Mouse (Mus musculus) spleen, postnatal 4 days (tissue): ENCODE results near the gene Ptpn18.
"Not testable (repeated sequence)": the region's sequence is repeated elsewhere in the genome, so short reads cannot be mapped to it uniquely, and the experiment has no call there.

ENCODE experiments used
- DNase-seq, 2 experiments: peaks; one replicate each; pipeline ENCODE4 v3.0.0; 2022; ENCODE audit warnings: low spot score in 2 of 2

Gene Ptpn18

GRCm38 (mm10) chr1:34459284-34460060 lies at the start of gene Ptpn18:
Gene Ptpn18 (plus strand): TSS chr1:34459762.
- DNase-seq, result peak; percentile 89 to 96

DNA sequence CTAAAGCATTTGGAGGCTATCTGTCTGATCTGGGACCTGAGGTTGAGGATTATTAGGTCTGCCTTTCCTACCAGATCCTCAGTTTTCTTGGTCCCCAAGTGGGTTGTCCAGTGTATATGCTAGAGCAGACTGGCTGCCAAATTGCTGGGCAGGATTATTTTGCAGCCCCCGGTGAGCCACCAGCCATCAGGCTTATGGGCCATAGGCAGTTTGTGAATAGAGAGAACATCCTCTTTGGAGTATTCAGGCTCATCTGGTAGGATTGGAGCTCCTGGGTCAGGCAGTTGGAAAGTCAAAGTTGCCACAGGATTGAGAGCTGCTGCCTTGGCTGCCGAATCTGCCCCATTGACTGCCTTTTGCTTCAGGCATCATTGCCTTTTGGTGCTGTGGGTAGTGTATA lies 31.1 kb upstream of the Ptpn18 start:
- peak in 1 of 2 experiments; percentile 33 for DNase-seq

- no peak for DNase-seq
Observed at GRCm38 (mm10) chr1:34429281-34429680, 30.3 kb upstream of the Ptpn18 start.

- no peak for DNase-seq
Observed at GRCm38 (mm10) chr1:34430981-34431380, 28.6 kb upstream of the Ptpn18 start.

DNA sequence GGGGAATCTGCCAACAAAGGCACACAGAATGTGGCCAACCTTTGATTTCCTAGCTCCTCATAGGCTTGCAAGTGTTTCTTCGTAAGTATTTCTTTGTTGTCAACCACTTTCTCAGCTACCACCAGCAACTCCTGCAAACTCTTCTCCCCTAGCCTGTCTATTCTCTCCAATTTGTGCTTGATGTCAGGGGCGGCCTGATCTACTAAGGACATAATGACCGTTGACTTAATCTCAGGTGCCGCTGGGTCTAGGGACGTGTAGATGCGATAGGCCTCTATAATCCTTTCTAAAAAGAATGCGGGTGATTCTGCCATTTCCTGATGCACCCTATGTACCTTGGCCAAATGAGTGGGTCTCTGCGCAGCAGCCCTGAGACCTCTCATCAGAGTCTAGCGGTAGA lies 28.1 kb upstream of the Ptpn18 start:
- DNase-seq, result no peak

DNA sequence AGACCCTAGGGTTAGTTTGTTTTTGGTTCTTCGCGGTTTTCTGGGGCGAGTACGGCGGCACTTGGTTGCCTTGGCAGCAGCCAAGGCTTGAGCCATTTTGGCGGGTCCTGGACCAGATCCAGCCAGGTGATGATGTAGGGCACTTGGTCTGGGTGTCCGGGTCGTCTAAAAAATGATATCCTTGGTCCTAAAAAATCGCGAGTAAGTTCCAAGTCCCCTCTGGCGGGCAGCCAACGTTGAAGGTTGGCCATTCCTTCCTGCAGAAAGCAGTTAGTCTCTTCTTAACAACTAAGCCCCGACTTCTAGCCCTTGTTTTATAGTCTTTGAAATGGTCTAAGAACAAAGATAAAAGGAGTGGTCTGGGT lies 27.2 kb upstream of the Ptpn18 start:
- DNase-seq, result no peak

DNA sequence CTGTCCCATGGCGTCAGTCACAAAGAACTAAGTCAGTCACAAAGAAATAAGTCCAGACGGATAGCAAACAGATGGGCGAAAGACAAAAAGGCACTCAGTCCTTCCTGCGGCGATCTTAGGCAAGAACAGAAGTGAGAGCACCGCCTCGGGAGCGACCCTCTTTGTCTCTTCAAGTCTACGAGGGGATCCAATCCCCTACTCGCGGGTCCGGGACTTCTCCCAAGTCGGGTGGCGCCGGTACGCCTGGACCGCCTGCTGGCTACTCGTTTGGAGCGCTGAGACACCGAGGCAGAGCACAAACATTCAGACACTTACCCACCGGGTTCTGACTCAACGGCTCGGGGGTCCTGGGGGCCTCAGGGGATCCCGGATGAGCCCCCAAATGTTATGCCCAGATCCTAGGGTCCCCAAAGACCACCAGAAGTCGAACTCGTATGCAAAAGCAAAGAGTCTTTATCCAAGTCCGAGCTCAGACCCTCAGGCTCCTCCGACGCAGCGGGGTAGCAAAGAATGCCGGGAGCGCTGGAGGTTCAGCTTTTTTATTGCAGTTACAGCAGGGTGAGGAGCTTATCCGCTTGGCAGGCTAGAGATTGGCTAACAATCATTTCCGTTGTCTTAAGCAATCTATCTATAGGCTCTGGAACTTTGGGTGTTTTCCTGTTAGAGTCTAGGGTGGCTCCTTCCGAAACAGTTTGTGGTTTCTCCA lies 26.6 kb upstream of the Ptpn18 start:
- DNase-seq, result no peak

DNA sequence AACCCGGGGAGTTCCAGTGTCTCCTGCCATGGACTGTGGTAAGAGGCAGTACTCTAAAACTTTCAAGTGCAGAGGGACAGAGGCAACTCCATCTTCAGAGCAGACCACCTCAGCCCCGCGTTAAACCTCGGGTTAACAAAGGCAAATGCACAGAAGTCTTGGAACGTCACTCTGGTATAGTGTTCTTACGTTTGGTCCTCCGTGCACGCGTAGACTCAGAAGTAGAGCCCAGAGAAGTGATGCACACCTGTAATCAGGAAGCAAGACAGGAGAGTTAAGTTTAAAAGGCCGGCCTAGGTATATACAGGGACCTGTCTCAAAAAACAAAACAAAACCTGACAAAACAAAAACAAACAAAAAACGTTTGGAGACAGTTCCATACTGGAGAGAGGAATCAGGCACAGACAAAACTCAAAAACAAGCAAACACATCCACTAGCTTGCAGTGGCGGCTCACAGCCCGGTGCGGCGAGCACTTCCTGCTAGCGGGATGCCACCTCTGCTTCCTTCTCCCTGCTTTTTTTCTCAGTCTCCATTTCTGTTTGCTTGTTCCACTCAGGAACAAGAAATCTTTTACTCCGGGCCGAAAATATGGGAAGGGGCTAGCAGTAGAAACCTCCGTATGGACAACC lies 25.6 kb upstream of the Ptpn18 start:
- DNase-seq, result no peak

GRCm38 (mm10) chr1:34434660-34435160 lies 24.9 kb upstream of the Ptpn18 start:
- peak; percentile 87 to 93 for DNase-seq

- DNase-seq, result no peak
Observed at GRCm38 (mm10) chr1:34435371-34436120, 24.0 kb upstream of the Ptpn18 start.

DNA sequence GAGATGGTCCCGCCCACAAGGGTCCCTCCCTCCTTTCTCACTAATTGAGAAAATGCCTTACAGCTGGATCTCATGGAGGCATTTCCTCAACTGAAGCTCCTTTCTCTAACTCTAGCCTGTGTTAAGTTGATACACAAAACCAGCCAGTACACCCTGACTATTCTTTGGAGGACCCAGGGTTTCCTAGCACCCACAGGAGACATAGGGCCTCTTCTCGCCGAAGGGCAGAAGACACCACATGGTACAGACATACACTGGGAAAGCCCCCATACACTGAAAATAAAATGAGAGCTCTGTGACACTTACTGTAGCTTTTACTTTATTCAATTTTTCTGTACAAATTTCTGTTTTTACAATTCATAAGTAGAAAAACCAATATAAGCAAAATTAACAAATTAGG lies 23.2 kb upstream of the Ptpn18 start:
- DNase-seq, result no peak

DNA sequence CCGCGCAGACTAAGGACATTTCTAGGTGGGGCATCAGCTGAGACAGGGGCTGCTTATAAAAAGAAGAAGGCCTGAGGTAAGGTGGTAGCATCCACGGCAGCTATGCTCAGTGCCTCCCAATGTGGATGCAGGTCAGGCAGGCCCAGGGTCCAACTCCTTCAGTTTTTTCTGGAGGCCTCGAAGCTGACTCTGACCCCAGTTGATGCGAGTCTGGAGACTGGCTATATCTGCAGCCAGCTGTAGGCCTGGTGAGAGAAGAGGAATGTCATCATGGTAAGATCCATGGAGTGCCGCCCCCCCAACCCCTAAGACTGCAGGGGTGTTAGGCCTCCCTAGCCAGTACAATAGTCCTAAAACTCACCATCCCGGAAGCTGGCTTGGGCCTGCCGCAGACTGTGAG lies 22.2 kb upstream of the Ptpn18 start:
- not testable (repeated sequence) for DNase-seq

DNA sequence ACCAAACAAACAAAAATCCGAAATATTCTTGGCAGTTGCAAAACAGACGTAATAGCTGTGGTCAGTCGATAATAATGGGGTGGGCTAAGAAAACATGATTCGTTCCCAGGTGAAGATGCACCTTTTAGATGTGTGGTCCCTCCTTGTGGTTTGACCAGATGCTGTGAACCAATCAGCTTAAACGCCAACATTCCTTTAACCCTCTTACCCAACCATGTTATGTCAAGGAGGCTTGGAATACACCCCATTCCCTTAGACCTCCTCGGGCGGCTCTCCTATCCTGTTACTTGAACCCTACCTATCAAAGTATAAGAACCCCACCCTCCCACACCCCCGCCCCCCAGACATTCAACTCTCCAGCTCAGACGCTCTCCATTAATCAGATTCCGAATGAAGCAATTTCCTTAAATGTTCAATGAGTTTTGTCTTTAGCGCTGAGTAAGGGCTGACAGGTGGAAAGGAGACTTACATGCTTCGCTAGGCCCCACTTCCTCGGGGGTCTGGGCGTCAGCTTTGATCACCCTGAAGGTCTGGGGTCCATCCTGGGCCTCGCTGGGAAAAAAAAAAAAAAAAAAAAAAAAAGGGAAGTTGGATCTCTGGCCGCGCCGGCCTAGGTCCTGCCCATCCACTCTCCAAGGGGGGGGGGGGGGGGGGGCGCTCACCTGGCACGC lies 21.0 kb upstream of the Ptpn18 start:
- DNase-seq, result no peak

- peak; percentile 93 to 95 for DNase-seq
Observed at GRCm38 (mm10) chr1:34439215-34439960, 20.2 kb upstream of the Ptpn18 start, which contains the start of the genes Ccdc115 and Imp4. Gene Ccdc115 (minus strand): TSS chr1:34439672. Gene Imp4 (plus strand): TSS chr1:34439851.

DNA sequence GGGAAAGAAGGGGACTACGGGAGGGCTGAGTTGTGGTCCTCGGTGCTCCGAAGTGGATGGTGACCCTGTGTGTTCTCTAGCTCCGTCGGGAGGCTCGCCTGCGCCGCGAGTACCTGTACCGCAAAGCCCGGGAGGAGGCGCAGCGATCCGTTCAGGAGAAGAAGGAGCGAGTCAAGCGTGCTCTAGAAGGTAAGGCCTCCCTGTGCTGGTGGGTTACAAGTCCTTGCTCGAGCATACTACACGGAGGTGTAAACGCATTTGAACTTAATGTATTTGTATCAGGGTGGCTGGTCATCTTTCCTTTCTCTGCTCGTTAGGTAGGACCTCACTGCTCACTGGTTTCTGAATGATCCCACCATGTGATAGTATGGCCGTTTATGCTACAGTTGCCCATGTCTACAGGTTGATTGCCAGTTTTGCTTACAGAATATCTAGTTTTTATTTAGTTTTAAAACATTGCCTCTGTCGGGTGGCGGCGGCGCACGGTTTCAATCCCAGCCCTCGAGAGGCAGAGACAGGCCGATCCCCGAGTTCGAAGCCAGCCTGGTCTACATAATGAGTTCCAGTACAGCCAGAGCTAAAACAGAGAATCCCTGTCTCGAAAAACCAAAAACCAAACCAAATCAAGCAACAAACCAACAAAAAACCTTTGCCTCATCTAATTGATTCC lies 19.5 kb upstream of the Ptpn18 start:
- DNase-seq, result peak in 1 of 2 experiments; percentile 83

- no peak for DNase-seq
Observed at GRCm38 (mm10) chr1:34443124-34443523, 16.4 kb upstream of the Ptpn18 start.

DNA sequence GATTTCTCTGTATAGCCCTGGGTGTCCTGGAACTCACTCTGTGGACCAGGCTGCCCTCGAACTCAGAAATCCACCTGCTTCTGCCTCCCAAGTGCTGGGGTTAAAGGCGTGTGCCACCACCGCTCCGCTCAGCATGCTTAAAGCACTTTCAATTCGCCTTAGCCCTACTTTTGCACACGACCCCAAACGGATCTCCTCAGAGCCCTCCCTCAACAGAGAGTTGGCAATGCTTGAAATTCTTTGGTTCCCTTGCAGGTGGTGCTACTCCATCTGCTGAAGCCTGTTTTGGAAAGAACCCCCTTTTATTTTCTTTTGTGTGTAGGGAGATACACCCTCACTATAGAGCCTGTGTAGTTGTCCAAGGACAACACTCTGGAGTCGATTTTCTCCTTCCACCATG lies 1.1 kb upstream of the Ptpn18 start:
- DNase-seq, result no peak

GRCm38 (mm10) chr1:34460061-34460441 lies 489 bp downstream of the Ptpn18 start:
- DNase-seq, result peak; percentile 22 to 73

DNA sequence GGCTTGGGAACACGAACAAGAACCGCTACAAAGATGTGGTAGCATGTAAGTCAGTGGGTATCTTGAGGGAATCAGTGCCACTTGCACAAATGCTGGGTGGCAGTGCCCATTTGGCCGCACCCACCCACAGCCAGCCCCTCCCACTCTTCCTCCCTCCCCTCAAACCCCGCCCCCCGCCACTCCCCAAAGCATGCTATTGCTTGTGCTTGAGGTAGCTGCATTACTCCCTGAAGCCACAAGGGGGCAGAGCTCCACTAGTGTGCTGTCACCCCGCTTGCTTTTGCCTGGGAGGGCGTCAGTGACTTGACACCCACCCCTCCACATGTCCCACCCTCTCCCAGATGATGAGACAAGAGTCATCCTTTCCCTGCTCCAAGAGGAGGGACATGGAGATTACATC lies 3.2 kb downstream of the Ptpn18 start:
- DNase-seq, result peak; percentile 81 to 92

DNA sequence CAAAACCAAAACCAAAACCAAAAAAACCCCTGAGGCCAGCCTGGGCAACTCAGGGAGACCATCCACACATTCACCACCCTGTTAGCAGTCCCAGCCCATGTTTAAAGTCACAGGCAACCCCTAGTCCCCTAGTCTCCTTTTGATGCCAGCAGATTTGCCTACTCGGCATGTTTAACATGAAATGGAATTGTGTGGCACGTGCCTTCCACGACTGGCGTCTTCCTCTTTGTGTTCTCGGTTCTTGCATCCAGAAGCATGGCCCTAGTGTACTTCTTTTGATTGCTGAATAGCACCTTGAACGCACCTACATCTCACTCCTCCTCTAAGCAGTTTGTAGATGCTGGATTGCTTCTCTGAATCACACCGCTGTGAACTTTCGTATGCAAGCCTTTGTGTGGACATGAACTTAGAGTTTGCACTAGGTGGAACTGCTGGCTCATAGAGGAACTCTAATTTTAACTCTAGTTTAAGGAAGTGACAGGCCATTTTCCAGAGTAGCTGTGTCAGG lies 4.8 kb downstream of the Ptpn18 start:
- DNase-seq, result no peak
